Mouse (Mus musculus) bone marrow, adult 2 months (tissue): ENCODE results near the gene Krt36.

Experiments used
- CTCF ChIP-seq: fragments of 200-500 bp; IDR thresholded peaks from 2 replicates; pipeline ENCODE4 v1.5.1; 2011; ENCODE audit warnings: low read length, control low read depth; ENCODE audit not compliant: control insufficient read depth, insufficient read depth
- POLR2A ChIP-seq: fragments of 200-500 bp; IDR thresholded peaks from 2 replicates; pipeline ENCODE4 v1.6.1; 2011; ENCODE audit warnings: low read depth, mild to moderate bottlenecking, control low read depth, low read length, borderline replicate concordance; ENCODE audit not compliant: control insufficient read depth

DNA sequence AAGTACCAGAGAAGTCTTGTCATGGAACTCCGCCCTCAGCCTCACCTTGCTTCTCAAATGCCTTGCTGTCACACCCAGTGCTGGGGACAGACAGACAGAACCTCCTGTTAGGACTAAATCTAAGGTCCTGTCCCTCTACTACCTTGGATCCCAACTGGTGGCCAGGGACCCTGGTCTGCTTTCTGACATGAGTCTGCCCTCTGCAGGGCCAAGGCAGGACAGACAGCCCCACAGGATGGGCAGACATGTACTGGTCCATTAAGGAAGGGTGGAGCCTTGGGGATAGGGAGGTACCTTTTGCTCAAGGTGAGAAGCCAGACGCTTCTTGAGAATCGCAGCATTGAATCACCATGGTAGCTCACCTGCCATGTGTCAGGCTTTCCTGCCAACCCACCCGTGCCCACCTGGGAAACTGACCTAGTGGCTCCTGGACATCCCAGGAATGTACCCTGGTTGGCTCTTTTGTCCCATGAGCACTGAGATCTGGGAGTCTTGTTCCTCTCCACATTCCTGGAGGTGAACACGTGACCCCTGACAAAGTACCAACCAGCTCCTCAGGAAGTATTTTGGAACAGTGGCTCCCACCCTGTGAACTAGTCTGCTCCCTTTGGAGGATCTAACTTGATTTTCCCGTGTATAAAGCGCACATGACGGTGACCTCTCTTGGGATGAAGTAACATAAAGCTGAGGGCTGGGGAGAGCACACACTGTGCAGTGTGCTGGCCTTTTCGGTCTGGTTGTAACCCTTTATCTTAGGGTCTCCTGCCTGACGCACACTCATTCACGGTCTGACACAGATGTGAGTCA lies 7.7 kb upstream of the Krt36 start:
- no peak for TF ChIP-seq POLR2A
- no peak for TF ChIP-seq CTCF
